ENCODE assay signal across 29 mouse cellular contexts in genomic region chr5:13987123-13987522, GRCm38 (mm10). TPM values are rescaled to one million over a fixed set of nuclear protein-coding genes. Genes with fewer than 3 reads are reported as not detected.
DNase-seq lines count a peak whose midpoint lies in the region; ATAC-seq and TF ChIP-seq lines count a peak whose summit lies in the region.
"Had no signal": no experiment of that assay in that cellular context is flagged by ENCODE, and none has a peak within 500 bp of the region (broad histone marks: within the 10 kb centered on the region; RNA-seq: fewer than 3 reads in every experiment).

No protein-coding gene starts in this region.

- no peak overlapping the region for H3K9ac ChIP-seq in lung, embryonic 15.5 days
- H3K9ac ChIP-seq: embryonic facial prominence, embryonic 12.5 days; embryonic facial prominence, embryonic 15.5 days; forebrain, embryonic 12.5 days; forebrain, embryonic 15.5 days; heart, embryonic 13.5 days; hindbrain, embryonic 12.5 days; hindbrain, embryonic 15.5 days had no signal

- no peak for ATAC-seq in lung, embryonic 15.5 days (ENCODE audit: borderline replicate concordance, extremely low read depth, low FRiP score, low TSS enrichment)
- ATAC-seq in G1E (ENCODE audit: extremely low read depth, insufficient number of reproducible peaks, low FRiP score, poor library complexity, severe bottlenecking) = peak; percentile 85
- ATAC-seq: CD4-positive, CD25-positive, alpha-beta regulatory T cell, adult 4 months; forebrain, embryonic 15.5 days; intestine, postnatal 0 days had no signal

- TF ChIP-seq POLR2A in embryonic fibroblast, embryonic 13.5 days (IDR thresholded peaks at IDR 0.05; ENCODE audit: low read depth, low read length) = no peak

- no peaks in the 10 kb centered on the region for H3K36me3 ChIP-seq in lung, embryonic 15.5 days
- H3K36me3 ChIP-seq in G1E (replicated peaks) = no peaks in the 10 kb centered on the region
- H3K36me3 ChIP-seq: embryonic facial prominence, embryonic 12.5 days; embryonic facial prominence, embryonic 15.5 days; forebrain, embryonic 12.5 days; forebrain, embryonic 15.5 days; heart, embryonic 10.5 days; heart, embryonic 13.5 days; hindbrain, embryonic 12.5 days; hindbrain, embryonic 15.5 days had no signal

- no peak for TF ChIP-seq CTCF in G1E (IDR thresholded peaks at IDR 0.05; ENCODE audit: low read depth, low read length)
- TF ChIP-seq CTCF in embryonic fibroblast, embryonic 13.5 days (IDR thresholded peaks at IDR 0.05; ENCODE audit: borderline replicate concordance, insufficient read depth, low read length) = no peak

- H3K27ac ChIP-seq in lung, embryonic 15.5 days = peak overlapping the region; percentile 13
- H3K27ac ChIP-seq in embryonic fibroblast, embryonic 13.5 days (ENCODE audit: insufficient read depth, low read length) = 0 out of 2 replicates have a peak overlapping the region, but pooled peaks have one; percentile 6
- H3K27ac ChIP-seq: embryonic facial prominence, embryonic 12.5 days; embryonic facial prominence, embryonic 15.5 days; forebrain, embryonic 12.5 days; forebrain, embryonic 15.5 days; heart, adult 2 months; heart, embryonic 10.5 days; heart, embryonic 13.5 days; hindbrain, embryonic 12.5 days; hindbrain, embryonic 15.5 days had no signal

- intact Hi-C loops in heart, postnatal 10 days (cut with DNase I) = no loop called here

- no peaks in the 10 kb centered on the region for H3K9me3 ChIP-seq in lung, embryonic 15.5 days
- no peaks in the 10 kb centered on the region for H3K9me3 ChIP-seq in G1E (replicated peaks)
- H3K9me3 ChIP-seq: embryonic facial prominence, embryonic 12.5 days; embryonic facial prominence, embryonic 15.5 days; forebrain, embryonic 12.5 days; forebrain, embryonic 15.5 days; heart, embryonic 10.5 days; heart, embryonic 13.5 days; hindbrain, embryonic 12.5 days; hindbrain, embryonic 15.5 days had no signal

- WGBS in lung, embryonic 15.5 days = 48% methylated on average over 1 of the region's 1 CpGs

- H3K4me1 ChIP-seq in lung, embryonic 15.5 days = peaks cover 14% of the 10 kb centered on the region
- no peaks in the 10 kb centered on the region for H3K4me1 ChIP-seq in G1E (ENCODE audit: insufficient read depth, low read depth, low read length)
- H3K4me1 ChIP-seq in embryonic fibroblast, embryonic 13.5 days (ENCODE audit: control insufficient read depth, insufficient read depth, low read length) = peaks cover 9% of the 10 kb centered on the region
- H3K4me1 ChIP-seq: hindbrain, embryonic 15.5 days had no signal

- no peak for DNase-seq in lung, adult 18-20 months
- DNase-seq in 416B (ENCODE audit: low read depth) = peak; percentile 92
- no peak for DNase-seq in G1E (ENCODE audit: low spot score)
- no peak for DNase-seq in cerebellum, postnatal 14 days
- no peak for DNase-seq in thymus, postnatal 14 days
- DNase-seq in heart, postnatal 10 days = no peak
- DNase-seq: adrenal gland, adult 2 months; adrenal gland, postnatal 14 days; B cell, adult 2 months; cerebellum, adult 11-12 months; cerebellum, adult 8-10 months; cerebellum, postnatal 25 days; gastrocnemius, postnatal 36 days; heart, adult 2 months had no signal

- H3K27me3 ChIP-seq in lung, embryonic 15.5 days = no peaks in the 10 kb centered on the region
- no peaks in the 10 kb centered on the region for H3K27me3 ChIP-seq in G1E (ENCODE audit: insufficient read depth, low read length)
- H3K27me3 ChIP-seq: embryonic facial prominence, embryonic 12.5 days; embryonic facial prominence, embryonic 15.5 days; forebrain, embryonic 15.5 days; heart, embryonic 13.5 days; hindbrain, embryonic 12.5 days; hindbrain, embryonic 15.5 days had no signal

- no peak overlapping the region for H3K4me2 ChIP-seq in lung, embryonic 15.5 days
- H3K4me2 ChIP-seq: embryonic facial prominence, embryonic 12.5 days; embryonic facial prominence, embryonic 15.5 days; forebrain, embryonic 12.5 days; forebrain, embryonic 15.5 days; heart, embryonic 13.5 days; hindbrain, embryonic 12.5 days; hindbrain, embryonic 15.5 days had no signal

- no peak overlapping the region for H3K4me3 ChIP-seq in lung, embryonic 15.5 days
- no peak overlapping the region for H3K4me3 ChIP-seq in G1E (ENCODE audit: low read depth, low read length)
- H3K4me3 ChIP-seq in embryonic fibroblast, embryonic 13.5 days (ENCODE audit: insufficient read depth, low read length) = no peak overlapping the region
- H3K4me3 ChIP-seq: embryonic facial prominence, embryonic 12.5 days; embryonic facial prominence, embryonic 15.5 days; erythroblast, embryonic 14.5 days; forebrain, embryonic 12.5 days; forebrain, embryonic 15.5 days; heart, adult 2 months; heart, embryonic 10.5 days; heart, embryonic 13.5 days; hindbrain, embryonic 12.5 days; hindbrain, embryonic 15.5 days had no signal

RNA-seq across cellular contexts. Expression of gene Sema3e, which starts 38.0 kb away (rescaled TPM):
- 22.3 and 24.2 TPM in 2 replicates for polyA plus RNA-seq in lung, embryonic 15.5 days (2015; fragmentation: Nextera tagmentation; extraction: Ambion mirVana)
- 2.0 and 2.1 TPM in 2 replicates for total RNA-seq in G1E (2014; fragmentation: Nextera tagmentation)
- total RNA-seq in G1E (2017) = 6.4 and 7.1 TPM in 2 replicates
- polyA plus RNA-seq in G1E (2012) = 0.38 and 0.46 TPM in 2 replicates
- 5.8 and 6.2 TPM in 2 replicates for polyA plus RNA-seq in embryonic fibroblast, embryonic 13.5 days (2011; ENCODE audit: insufficient read length, low read depth, missing spikeins)
- total RNA-seq in heart, postnatal 10 days (2021) = under 1 TPM; 0.12 to 0.19 TPM
- total RNA-seq: common myeloid progenitor, adult 5-6 weeks; granulocyte monocyte progenitor cell, adult 5-6 weeks had no signal
- polyA plus RNA-seq: erythroblast, embryonic 14.5 days had no signal
